Mouse (Mus musculus) limb, embryonic 14.5 days (tissue): ENCODE results near the gene Rnf4. TPM values are rescaled to one million over a fixed set of nuclear protein-coding genes. Genes with fewer than 3 reads are reported as not detected.
A peak's percentile ranks its signal among the peaks of the same experiment; 100 is the strongest.

Experiments
- ATAC-seq: fragments of 200-750 bp; cut with Nextera tagmentation; 2 replicates; pipeline ENCODE4 v1.8.0; 2017; ENCODE audit warnings: low read depth, moderate number of reproducible peaks, moderate TSS enrichment; ENCODE audit not compliant: low FRiP score
- DNase-seq: peaks from one replicate; pipeline ENCODE4 v3.0.0-alpha.2; 2015; ENCODE audit warnings: low spot score
- H3K27ac ChIP-seq: fragments of 300-500 bp; sonication (generic); replicated peaks from 2 replicates; pipeline ENCODE4 v1.5.1; 2014; ENCODE audit warnings: low read depth, mild to moderate bottlenecking, low read length, moderate library complexity, mixed read lengths
- H3K27me3 ChIP-seq: fragments of 300-500 bp; sonication (generic); 2 replicates; pipeline ENCODE4 v1.6.1; 2014; ENCODE audit warnings: low read length, mixed read lengths; ENCODE audit not compliant: control insufficient read depth, insufficient read depth
- H3K36me3 ChIP-seq: fragments of 300-500 bp; sonication (generic); 2 replicates; pipeline ENCODE4 v1.6.1; 2014; ENCODE audit warnings: mild to moderate bottlenecking, low read length, moderate library complexity, mixed read lengths; ENCODE audit not compliant: control insufficient read depth, insufficient read depth
- H3K4me1 ChIP-seq: fragments of 300-500 bp; sonication (generic); 2 replicates; pipeline ENCODE4 v1.6.1; 2014; ENCODE audit warnings: antibody characterized with exemption, low read length, mixed read lengths; ENCODE audit not compliant: control insufficient read depth, insufficient read depth
- H3K4me2 ChIP-seq: fragments of 300-500 bp; sonication (generic); replicated peaks from 2 replicates; pipeline ENCODE4 v1.6.1; 2014; ENCODE audit warnings: low read depth, mild to moderate bottlenecking, low read length, moderate library complexity; ENCODE audit not compliant: severe bottlenecking
- H3K4me3 ChIP-seq: fragments of 300-500 bp; sonication (generic); replicated peaks from 2 replicates; pipeline ENCODE4 v1.5.1; 2014; ENCODE audit warnings: low read length
- H3K9ac ChIP-seq: fragments of 300-500 bp; sonication (generic); 2 replicates; pipeline ENCODE4 v1.6.1; 2014; ENCODE audit warnings: mild to moderate bottlenecking, low read depth, low read length, moderate library complexity; ENCODE audit not compliant: severe bottlenecking
- H3K9me3 ChIP-seq: fragments of 300-500 bp; sonication (generic); 2 replicates; pipeline ENCODE4 v1.6.1; 2016; ENCODE audit warnings: low read length; ENCODE audit not compliant: control insufficient read depth
- POLR2A ChIP-seq: fragments of 200-500 bp; IDR thresholded peaks from 2 replicates; pipeline ENCODE4 v1.8.0; 2012; ENCODE audit warnings: inconsistent platforms, mild to moderate bottlenecking, moderate library complexity, borderline replicate concordance; ENCODE audit not compliant: insufficient read depth, insufficient read length; ENCODE audit errors: extremely low read depth
- WGBS: fragments of 180-500 bp; shearing (Covaris S2); extraction: QIAGEN DNeasy Blood & Tissue Kit; methylation state at CpG from one replicate; pipeline ENCODE4 v1.1.7; 2014; 5-methylcytosine and 5-hydroxymethylcytosine counted together
- polyA plus RNA-seq, 2 experiments: library from polyadenylated mRNA; depleted of rRNA in 1 of 2; stranded (reverse) in 1 of 2; unstranded in 1 of 2; fragments of >200 nt; fragmentation: Nextera tagmentation in 1 of 2; extraction: Ambion mirVana in 1 of 2; gene quantifications; 2 replicates each; pipeline versions ENCODE4 v1.2.1 to v1.2.3; 2012 to 2014

Rnf4 gene
- polyA plus RNA-seq, 2 experiments, result 130 to 154 TPM

DNA sequence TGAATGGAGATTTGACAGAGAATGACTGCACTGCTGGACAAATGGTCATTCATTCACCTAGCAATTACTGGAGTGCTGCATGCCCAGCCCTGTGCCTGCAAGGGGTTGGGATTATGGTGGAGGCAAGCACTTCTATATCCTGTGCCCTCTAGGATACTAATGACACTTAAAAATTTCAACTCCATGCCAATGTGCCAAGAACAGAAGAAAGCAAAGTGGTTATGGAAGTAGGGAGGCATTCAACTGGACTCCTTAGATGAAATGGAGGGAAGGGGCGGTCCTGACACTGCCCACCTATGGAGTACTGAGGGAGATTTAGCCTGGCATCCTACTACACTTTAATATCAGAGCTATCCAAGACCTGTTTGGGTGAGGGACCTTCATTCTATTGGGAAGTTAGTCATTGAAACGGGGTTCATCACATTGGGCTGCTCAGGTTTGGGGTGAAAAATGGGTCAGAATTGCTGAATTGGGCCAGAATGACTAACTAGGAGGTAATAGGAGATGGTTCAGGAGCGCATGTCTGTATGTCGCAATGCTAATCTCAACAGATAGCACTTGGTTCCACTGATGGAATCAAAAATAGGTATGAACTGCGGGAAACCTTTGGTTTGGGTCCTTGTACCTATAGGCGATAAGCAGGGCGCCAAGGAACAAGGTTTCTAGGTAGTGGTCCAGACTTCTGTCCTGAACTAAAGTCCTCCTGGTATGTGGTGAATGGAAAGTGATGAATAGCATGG is 32.6 kb downstream of the Rnf4 start:
- no peak for DNase-seq

DNA sequence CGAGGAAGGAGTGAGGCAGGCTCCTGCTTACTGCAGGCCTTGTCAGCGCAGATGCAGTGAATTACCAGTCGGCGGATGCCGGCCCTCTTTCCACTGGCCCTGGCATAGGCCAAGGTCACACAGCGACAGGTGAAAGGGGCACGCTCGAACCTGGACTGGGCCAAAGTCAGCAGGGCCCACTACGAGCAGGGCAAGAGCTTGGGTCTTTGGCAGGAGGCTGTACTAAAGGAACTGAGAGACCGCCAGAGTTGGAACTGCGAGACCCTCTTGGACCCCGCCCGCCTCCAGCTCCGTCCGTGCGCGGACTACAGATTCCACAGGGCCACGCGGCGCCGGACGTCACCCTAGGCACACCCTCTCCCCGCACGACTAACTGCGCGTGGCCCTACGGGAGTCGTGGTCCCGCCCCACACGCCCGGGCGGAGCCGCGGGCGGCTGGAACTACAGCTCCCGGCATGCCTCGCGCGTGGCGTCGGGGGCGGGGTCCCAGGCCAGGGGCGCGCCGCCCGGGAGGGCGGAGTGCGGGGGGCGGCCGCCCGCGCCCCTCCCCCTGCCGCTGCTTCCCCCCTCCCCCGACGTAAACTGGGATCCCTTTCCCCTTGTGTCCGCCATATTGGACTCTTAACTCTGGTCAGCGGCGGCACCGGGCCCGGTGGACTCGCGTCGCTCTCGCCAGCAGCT is 33.4 kb downstream of the Rnf4 start, which contains the start of gene Fam193a:
Gene Fam193a (plus strand): TSS at position 593 of the 681 bp plus-strand sequence.
- Histone ChIP-seq H3K4me1 (peaks cover 17% of the 10 kb centered on the region), H3K4me3 (peak within 1 kb of the TSS; percentile 87), H3K27ac (peak within 1 kb of the TSS; percentile 79), H3K36me3 (no peaks in the 10 kb centered on the region), H3K9ac (peak within 1 kb of the TSS; percentile 93), H3K9me3 (no peaks in the 10 kb centered on the region), H3K27me3 (no peaks in the 10 kb centered on the region), H3K4me2 (peak within 1 kb of the TSS; percentile 75)
- TF ChIP-seq POLR2A, result peak; percentile 70; the same call in 1 of the 2 replicates
- ATAC-seq (peak; percentile 99), DNase-seq (peak; percentile 97)
- under 1% methylated on average over 31 of the region's 64 CpGs for WGBS

More for the DNA sequence above, 32.6 kb downstream of the Rnf4 start:
- Histone ChIP-seq H3K4me2 (peak overlapping the region; percentile 65), H3K27me3 (no peaks in the 10 kb centered on the region), H3K27ac (peak overlapping the region; percentile 79), H3K9me3 (no peaks in the 10 kb centered on the region), H3K4me1 (peaks cover 17% of the 10 kb centered on the region), H3K4me3 (peak overlapping the region; percentile 87), H3K9ac (peak overlapping the region; percentile 70), H3K36me3 (no peaks in the 10 kb centered on the region)
- 67% methylated on average over 7 of the region's 7 CpGs for WGBS
- no peak for ATAC-seq
- TF ChIP-seq POLR2A, result no peak

GRCm38 (mm10) chr5:34370022-34370823 is 34.1 kb downstream of the Rnf4 start:
- Histone ChIP-seq H3K9ac (peak overlapping the region; percentile 93), H3K4me2 (peak overlapping the region; percentile 75), H3K9me3 (no peaks in the 10 kb centered on the region), H3K4me1 (peaks cover 17% of the 10 kb centered on the region), H3K27ac (peak overlapping the region; percentile 74; the same call in 1 of the 2 replicates), H3K36me3 (no peaks in the 10 kb centered on the region), H3K4me3 (peak overlapping the region; percentile 87), H3K27me3 (no peaks in the 10 kb centered on the region)
- DNase-seq, result no peak
- no peak for TF ChIP-seq POLR2A
- WGBS, result 1% methylated on average over 22 of the region's 114 CpGs
- no peak for ATAC-seq

- ATAC-seq, result no peak
Measured at GRCm38 (mm10) chr5:34370840-34371239, 34.8 kb downstream of the Rnf4 start.

DNA sequence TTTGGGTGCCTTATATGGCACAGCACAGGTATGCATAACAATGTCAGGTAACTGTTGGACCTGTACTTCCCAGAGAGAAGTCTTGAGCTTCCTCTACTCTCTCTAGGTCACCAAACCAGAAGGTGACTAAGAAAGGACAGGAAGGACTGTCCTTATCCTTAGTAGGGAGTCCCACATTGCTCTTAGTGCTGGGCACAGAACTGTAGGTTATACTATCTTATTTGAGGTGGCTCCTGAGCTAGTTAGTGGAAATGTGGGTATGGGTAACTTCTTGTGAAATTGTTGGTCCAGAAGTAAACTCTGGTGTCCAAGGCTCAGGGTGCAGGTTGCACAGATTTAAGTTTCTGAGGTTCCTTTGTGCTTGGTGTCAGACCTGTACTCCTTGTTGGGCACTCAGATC is 36.1 kb downstream of the Rnf4 start:
- ATAC-seq (no peak), DNase-seq (no peak)
- H3K9ac ChIP-seq, result no peak overlapping the region
- no peaks in the 10 kb centered on the region for H3K27me3 ChIP-seq
- H3K27ac ChIP-seq, result no peak overlapping the region
- no peak overlapping the region for H3K4me2 ChIP-seq
- no peaks in the 10 kb centered on the region for H3K36me3 ChIP-seq
- no peak for TF ChIP-seq POLR2A
- H3K4me1 ChIP-seq, result peaks cover 17% of the 10 kb centered on the region
- no peaks in the 10 kb centered on the region for H3K9me3 ChIP-seq
- no peak overlapping the region for H3K4me3 ChIP-seq

More at GRCm38 (mm10) chr5:34370840-34371239, 34.8 kb downstream of the Rnf4 start:
- Histone ChIP-seq H3K4me1 (peaks cover 17% of the 10 kb centered on the region), H3K36me3 (no peaks in the 10 kb centered on the region), H3K9ac (peak overlapping the region; percentile 93), H3K27ac (no peak overlapping the region), H3K4me3 (peak overlapping the region; percentile 87), H3K9me3 (no peaks in the 10 kb centered on the region), H3K27me3 (no peaks in the 10 kb centered on the region), H3K4me2 (peak overlapping the region; percentile 75)
- 26% methylated on average over 8 of the region's 8 CpGs for WGBS
- no peak for TF ChIP-seq POLR2A
- DNase-seq, result no peak
